Mouse (Mus musculus) left cerebral cortex, adult 9 months (tissue): Measurements from ENCODE around the gene Tgfb1i1.
A peak's percentile ranks its signal among the peaks of the same experiment; 100 is the strongest.

Source experiments
- DNase-seq, 2 experiments: peaks; one replicate each; pipeline ENCODE4 v3.0.0; 2022; ENCODE audit warnings: low spot score in 2 of 2

The Tgfb1i1 gene

DNA sequence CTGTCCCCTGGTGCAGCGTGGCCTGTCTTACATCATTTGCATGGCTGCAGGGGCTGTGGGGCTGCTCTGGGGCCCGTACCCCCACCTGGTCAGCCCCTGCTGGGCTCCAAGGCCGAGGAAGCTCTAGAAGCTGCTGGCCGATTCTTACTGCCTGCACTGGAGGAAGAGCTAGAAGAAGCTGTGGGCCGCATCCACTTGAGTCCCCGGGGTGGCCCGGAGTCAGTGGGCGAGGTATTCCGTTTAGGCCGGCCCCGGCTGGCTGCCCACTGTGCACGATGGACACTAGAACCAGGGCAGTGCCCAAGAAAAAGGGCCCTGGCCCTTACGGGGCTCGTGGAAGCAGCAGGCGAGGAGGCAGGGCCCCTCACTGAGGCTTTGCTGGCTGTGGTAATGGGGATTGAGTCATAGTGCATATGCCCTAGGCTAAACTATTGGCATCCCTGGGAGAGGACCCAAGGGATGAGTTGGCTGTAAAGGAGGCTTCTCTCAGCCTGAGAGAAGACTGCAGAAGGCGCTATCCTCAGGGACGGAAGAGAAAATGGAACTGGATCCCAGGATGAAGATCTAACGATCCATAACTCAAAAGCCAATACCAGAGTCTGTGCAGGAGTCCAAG is 2.1 kb upstream of the Tgfb1i1 start:
- DNase-seq = no peak

GRCm38 (mm10) chr7:128245547-128245946 is 1.1 kb upstream of the Tgfb1i1 start:
- no peak for DNase-seq

- DNase-seq = peak in 1 of 2 experiments; percentile 91
These were observed 831 bp downstream of the Tgfb1i1 start for GRCm38 (mm10) chr7:128247443-128247842.

GRCm38 (mm10) chr7:128248081-128249042 is 1.8 kb downstream of the Tgfb1i1 start:
- no peak for DNase-seq

- DNase-seq = no peak
These were observed 3.4 kb downstream of the Tgfb1i1 start for GRCm38 (mm10) chr7:128249998-128250397.

DNA sequence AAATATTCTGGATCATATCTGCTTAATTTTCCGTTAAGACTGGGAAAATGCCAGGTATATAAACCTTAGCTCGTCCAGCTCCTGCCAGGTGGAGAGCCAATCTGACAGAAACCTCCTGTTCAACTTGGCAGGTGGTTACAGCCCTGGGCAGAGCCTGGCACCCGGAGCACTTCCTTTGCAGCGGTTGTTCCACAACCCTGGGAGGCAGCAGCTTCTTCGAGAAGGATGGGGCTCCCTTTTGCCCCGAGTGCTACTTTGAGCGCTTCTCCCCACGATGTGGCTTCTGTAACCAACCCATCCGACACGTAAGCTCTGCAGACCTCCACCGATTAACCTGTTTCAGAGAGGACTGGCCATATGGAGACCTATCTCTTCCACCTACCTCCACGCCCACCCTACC is 5.3 kb downstream of the Tgfb1i1 start:
- DNase-seq = no peak

DNA sequence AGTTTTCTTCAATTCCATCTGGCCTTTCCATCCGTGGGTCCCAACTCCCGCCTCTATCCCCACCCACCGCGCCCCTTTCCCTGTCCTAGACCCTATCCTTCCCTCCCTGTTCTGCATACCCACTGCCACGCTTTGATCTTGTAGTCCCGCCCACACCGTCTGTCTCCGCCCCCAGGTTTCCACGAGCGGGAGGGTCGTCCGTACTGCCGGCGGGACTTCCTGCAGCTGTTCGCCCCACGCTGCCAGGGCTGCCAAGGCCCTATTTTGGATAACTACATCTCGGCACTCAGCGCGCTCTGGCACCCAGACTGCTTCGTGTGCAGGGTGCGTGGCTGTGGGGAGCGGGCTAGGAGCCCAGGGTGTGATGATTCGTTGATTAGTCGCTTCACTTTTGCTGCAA is 6.0 kb downstream of the Tgfb1i1 start:
- DNase-seq = peak in 1 of 2 experiments; percentile 79

DNA sequence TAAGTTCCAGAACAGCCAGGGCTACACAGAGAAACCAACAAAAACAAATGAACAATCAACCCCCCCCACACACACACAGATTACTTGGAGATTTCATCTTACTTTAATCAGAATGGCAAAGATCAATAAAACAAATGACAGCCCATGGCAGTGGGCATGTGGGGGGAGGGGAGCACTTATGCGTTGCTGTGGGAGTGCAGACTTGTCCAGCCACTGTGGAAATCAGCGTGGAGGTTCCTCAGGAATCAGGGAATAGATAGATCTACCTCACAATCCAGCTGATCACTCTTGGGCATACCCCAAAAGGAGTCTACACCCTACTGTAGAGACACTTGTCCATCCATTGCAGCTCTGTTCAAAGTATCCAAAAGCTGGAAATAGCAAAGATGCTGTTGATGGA is 8.4 kb downstream of the Tgfb1i1 start:
- no peak for DNase-seq

GRCm38 (mm10) chr7:128255757-128256156 is 9.1 kb downstream of the Tgfb1i1 start:
- DNase-seq = no peak

DNA sequence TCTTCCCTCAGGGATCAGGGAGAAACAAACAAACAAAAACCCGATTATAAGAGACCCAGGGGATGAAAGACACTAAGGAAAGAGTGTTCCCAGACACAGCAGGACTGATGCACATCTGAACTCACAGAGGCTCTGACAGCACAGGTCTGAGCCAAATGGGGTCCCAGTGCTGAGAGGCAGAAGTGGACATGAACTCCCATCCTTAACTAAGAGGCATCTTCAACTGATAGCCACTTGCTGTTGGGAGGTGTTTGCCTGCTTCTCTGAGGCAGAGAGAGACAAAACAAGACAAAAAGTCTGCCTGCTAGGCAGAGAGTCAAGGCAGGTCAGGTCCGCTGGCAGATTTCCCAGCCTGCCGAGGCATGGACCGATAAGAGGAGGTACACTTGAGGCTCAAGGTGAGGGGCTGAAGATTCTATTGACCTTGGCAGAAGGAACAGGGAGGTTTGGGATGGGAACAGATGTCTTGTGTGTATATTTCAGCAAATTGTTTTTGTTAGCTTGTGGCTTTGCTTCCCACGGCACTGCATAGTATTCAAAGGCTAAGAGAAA is 10.2 kb downstream of the Tgfb1i1 start:
- no peak for DNase-seq

DNA sequence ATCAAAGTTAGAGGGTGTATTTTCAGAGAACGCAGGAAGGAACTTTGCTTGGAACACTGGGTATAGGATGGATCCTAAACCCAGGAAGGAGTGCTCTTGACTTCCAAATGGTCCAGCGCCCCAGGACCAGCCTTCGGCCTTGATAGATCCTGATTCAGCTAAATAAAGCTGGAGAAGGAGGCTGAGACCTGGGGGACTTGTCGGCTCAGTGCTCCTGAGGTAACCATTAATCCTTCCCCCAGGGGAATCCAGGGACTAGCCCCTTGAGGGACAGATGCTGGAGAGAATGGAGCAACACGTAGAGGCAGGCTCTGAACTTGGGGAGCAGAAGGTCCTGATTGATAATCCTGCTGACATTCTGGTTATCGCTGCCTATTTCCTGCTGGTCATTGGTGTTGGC is 18.8 kb downstream of the Tgfb1i1 start, which contains the start of gene Slc5a2:
Slc5a2 (plus strand) TSS at position 247 of the 400 bp plus-strand sequence.
- no peak for DNase-seq

- no peak for DNase-seq
These were observed 19.4 kb downstream of the Tgfb1i1 start for GRCm38 (mm10) chr7:128266056-128266455.

DNA sequence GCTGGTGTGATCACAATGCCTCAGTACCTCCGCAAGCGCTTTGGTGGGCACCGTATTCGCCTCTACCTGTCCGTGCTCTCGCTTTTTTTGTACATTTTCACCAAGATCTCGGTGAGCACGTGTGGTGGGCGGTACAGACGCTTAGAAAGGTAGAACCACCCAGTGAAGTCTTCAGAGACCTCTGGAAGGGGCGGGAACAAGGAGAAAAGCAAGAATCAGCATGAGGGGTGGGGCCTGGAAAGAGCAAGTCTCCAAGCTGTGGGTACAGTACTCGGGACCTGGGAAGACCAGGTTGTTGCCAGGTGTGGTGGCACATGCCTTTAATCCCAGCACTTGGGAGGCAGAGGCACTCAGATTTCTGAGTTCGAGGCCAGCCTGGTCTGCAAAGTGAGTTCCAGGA is 20.8 kb downstream of the Tgfb1i1 start:
- no peak for DNase-seq

DNA sequence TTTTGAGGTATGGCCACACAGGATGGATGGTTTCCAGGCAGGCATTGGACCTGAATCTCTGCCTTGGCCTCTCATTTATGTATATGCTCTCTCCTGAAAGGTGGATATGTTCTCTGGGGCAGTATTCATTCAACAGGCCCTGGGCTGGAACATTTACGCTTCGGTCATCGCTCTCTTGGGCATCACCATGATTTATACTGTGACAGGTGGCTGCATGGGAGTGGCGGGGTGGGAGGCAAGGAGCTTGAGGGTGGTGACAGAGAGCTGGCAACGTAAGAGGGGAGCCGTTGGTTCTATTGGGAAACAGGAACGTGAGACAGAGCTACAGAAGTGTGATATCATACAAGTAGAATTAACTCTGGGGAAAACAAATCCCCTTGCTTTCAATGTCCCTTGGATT is 21.2 kb downstream of the Tgfb1i1 start:
- no peak for DNase-seq

- no peak for DNase-seq
These were observed 23.8 kb downstream of the Tgfb1i1 start for GRCm38 (mm10) chr7:128270431-128270850.

GRCm38 (mm10) chr7:128271496-128271895 is 24.9 kb downstream of the Tgfb1i1 start:
- no peak for DNase-seq

DNA sequence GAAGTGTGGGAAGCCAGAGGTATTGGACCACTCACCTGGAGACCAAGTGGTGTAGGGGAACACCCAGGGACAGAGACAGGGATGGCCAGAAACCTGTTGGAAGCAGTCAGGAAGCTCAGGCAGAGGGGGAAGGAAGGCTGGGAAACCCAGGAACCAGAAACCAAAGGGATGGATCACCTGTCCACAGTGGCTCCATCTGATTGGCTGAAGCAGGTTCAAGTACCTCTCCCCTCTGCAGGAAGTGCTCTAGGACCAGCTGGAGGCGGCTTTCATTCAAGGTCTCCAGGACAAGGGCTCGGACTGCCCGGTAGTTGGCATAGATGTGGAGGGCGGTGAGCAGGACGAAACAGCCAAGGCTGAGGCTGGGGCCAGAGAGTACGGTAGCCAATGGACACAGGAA is 29.4 kb downstream of the Tgfb1i1 start:
- no peak for DNase-seq

- DNase-seq = no peak
These were observed 33.1 kb downstream of the Tgfb1i1 start for GRCm38 (mm10) chr7:128279750-128280149.

- no peak for DNase-seq
These were observed 35.2 kb downstream of the Tgfb1i1 start for GRCm38 (mm10) chr7:128281765-128282164.

GRCm38 (mm10) chr7:128282532-128283244 is 36.1 kb downstream of the Tgfb1i1 start:
- DNase-seq = no peak

GRCm38 (mm10) chr7:128284047-128284446 is 37.4 kb downstream of the Tgfb1i1 start:
- DNase-seq = no peak

- DNase-seq = no peak
These were observed 38.4 kb downstream of the Tgfb1i1 start for GRCm38 (mm10) chr7:128285060-128285459.
